Mouse (Mus musculus) lung, embryonic 14.5 days (tissue): Measurements from ENCODE around the gene Ube2q2. TPM values are rescaled to one million over a fixed set of nuclear protein-coding genes. Genes with fewer than 3 reads are reported as not detected.

Experiments used
- ATAC-seq: fragments of 200-750 bp; cut with Nextera tagmentation; 2 replicates; pipeline ENCODE4 v1.8.0; 2017; ENCODE audit warnings: mild to moderate bottlenecking, moderate TSS enrichment, moderate library complexity; ENCODE audit not compliant: insufficient read depth
- DNase-seq: peaks from one replicate; pipeline ENCODE4 v3.0.0-alpha.2; 2015
- H3K27ac ChIP-seq: fragments of 300-500 bp; sonication (generic); 2 replicates; pipeline ENCODE4 v1.5.1; 2014; ENCODE audit warnings: low read depth, mild to moderate bottlenecking, moderate library complexity
- H3K27me3 ChIP-seq: fragments of 300-500 bp; sonication (generic); 2 replicates; pipeline ENCODE4 v1.6.1; 2014; ENCODE audit warnings: low read length, control low read depth; ENCODE audit not compliant: insufficient read depth
- H3K36me3 ChIP-seq: fragments of 300-500 bp; sonication (generic); 2 replicates; pipeline ENCODE4 v1.6.1; 2014; ENCODE audit warnings: control low read depth; ENCODE audit not compliant: insufficient read depth
- H3K4me1 ChIP-seq: fragments of 300-500 bp; sonication (generic); 2 replicates; pipeline ENCODE4 v1.6.1; 2014; ENCODE audit warnings: antibody characterized with exemption, control low read depth; ENCODE audit not compliant: insufficient read depth
- H3K4me2 ChIP-seq: fragments of 300-500 bp; sonication (generic); 2 replicates; pipeline ENCODE4 v1.6.1; 2014; ENCODE audit warnings: mild to moderate bottlenecking
- H3K4me3 ChIP-seq: fragments of 300-500 bp; sonication (generic); 2 replicates; pipeline ENCODE4 v1.5.1; 2014; ENCODE audit warnings: low read depth, low read length
- H3K9ac ChIP-seq: fragments of 300-500 bp; sonication (generic); 2 replicates; pipeline ENCODE4 v1.6.1; 2014
- H3K9me3 ChIP-seq: fragments of 300-500 bp; sonication (generic); 2 replicates; pipeline ENCODE4 v1.6.1; 2016; ENCODE audit warnings: low read depth, low read length, control low read depth
- CTCF ChIP-seq: IDR thresholded peaks from 2 replicates; pipeline ENCODE4 v1.5.1; 2016; ENCODE audit warnings: antibody characterized with exemption, low read depth
- WGBS: fragments of 180-500 bp; shearing (Covaris S2); extraction: QIAGEN DNeasy Blood & Tissue Kit; methylation state at CpG from one replicate; pipeline ENCODE4 v1.1.7; 2014; 5-methylcytosine and 5-hydroxymethylcytosine counted together
- polyA plus RNA-seq: library from polyadenylated mRNA; unstranded; fragments of >200 nt; fragmentation: Nextera tagmentation; extraction: Ambion mirVana; gene quantifications from 2 replicates; pipeline ENCODE4 v1.2.1, GENCODE M21; 2014

Ube2q2 gene
- polyA plus RNA-seq, 1 experiment from 2014 or later, result 42.7 TPM

DNA sequence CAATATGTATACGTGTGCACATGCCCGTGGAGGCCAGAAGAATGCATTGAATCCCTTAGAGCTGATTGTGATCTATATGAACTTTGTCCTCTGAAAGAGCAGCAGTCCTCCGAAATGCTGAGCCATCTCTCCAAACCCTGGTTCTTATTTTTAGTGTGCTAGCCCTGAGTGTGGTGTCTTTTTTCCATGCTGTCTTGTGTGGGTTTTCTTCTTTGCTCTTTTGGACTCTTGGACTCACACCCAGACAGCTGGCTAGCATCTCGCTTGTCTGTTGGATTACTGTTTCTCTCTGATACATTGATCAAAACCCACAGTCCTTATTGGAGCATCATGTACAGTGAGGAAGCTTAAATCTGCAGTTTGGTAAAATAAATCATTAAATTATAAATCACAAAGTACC is 63.0 kb downstream of the Ube2q2 start:
- Histone ChIP-seq H3K9me3 (no peaks in the 10 kb centered on the region), H3K27me3 (no peaks in the 10 kb centered on the region), H3K9ac (no peak overlapping the region), H3K4me1 (peaks cover 7% of the 10 kb centered on the region), H3K36me3 (peaks cover 32% of the 10 kb centered on the region), H3K4me2 (no peak overlapping the region), H3K27ac (no peak overlapping the region), H3K4me3 (no peak overlapping the region)
- ATAC-seq (no peak), DNase-seq (no peak)
- TF ChIP-seq CTCF, result no peak
- whole genome bisulfite sequencing, result 62% methylated on average over 4 of the region's 4 CpGs

- ATAC-seq, result no peak
- no peak overlapping the region for H3K4me2 ChIP-seq
- H3K4me3 ChIP-seq, result no peak overlapping the region
- no peaks in the 10 kb centered on the region for H3K27me3 ChIP-seq
- peaks cover 7% of the 10 kb centered on the region for H3K4me1 ChIP-seq
- no peak overlapping the region for H3K27ac ChIP-seq
- H3K36me3 ChIP-seq, result peaks cover 49% of the 10 kb centered on the region
- WGBS, result 95% methylated on average over 1 of the region's 1 CpGs
- DNase-seq, result no peak
- no peak for TF ChIP-seq CTCF
- H3K9ac ChIP-seq, result no peak overlapping the region
- no peaks in the 10 kb centered on the region for H3K9me3 ChIP-seq
These were observed 64.7 kb downstream of the Ube2q2 start for GRCm38 (mm10) chr9:55213396-55213795.

GRCm38 (mm10) chr9:55215056-55215455 is 66.4 kb downstream of the Ube2q2 start:
- Histone ChIP-seq H3K9me3 (no peaks in the 10 kb centered on the region), H3K36me3 (peaks cover 65% of the 10 kb centered on the region), H3K27me3 (no peaks in the 10 kb centered on the region), H3K4me1 (peaks cover 2% of the 10 kb centered on the region), H3K27ac (no peak overlapping the region), H3K9ac (no peak overlapping the region), H3K4me2 (no peak overlapping the region), H3K4me3 (no peak overlapping the region)
- no peak for TF ChIP-seq CTCF
- ATAC-seq (no peak), DNase-seq (no peak)
- WGBS, result 72% methylated on average over 3 of the region's 3 CpGs

GRCm38 (mm10) chr9:55215648-55216047 is 67.0 kb downstream of the Ube2q2 start:
- Histone ChIP-seq H3K9ac (no peak overlapping the region), H3K4me3 (no peak overlapping the region), H3K27ac (no peak overlapping the region), H3K4me1 (no peaks in the 10 kb centered on the region), H3K27me3 (no peaks in the 10 kb centered on the region), H3K4me2 (no peak overlapping the region), H3K36me3 (peaks cover 71% of the 10 kb centered on the region), H3K9me3 (no peaks in the 10 kb centered on the region)
- TF ChIP-seq CTCF, result no peak
- WGBS, result 76% methylated on average over 3 of the region's 3 CpGs
- no peak for DNase-seq
- ATAC-seq, result no peak

GRCm38 (mm10) chr9:55216078-55216477 is 67.4 kb downstream of the Ube2q2 start:
- Histone ChIP-seq H3K36me3 (peaks cover 75% of the 10 kb centered on the region), H3K27me3 (no peaks in the 10 kb centered on the region), H3K4me1 (no peaks in the 10 kb centered on the region), H3K9ac (no peak overlapping the region), H3K9me3 (no peaks in the 10 kb centered on the region), H3K27ac (no peak overlapping the region), H3K4me3 (no peak overlapping the region), H3K4me2 (no peak overlapping the region)
- WGBS, result 81% methylated on average over 2 of the region's 2 CpGs
- TF ChIP-seq CTCF, result no peak
- no peak for ATAC-seq
- DNase-seq, result no peak

DNA sequence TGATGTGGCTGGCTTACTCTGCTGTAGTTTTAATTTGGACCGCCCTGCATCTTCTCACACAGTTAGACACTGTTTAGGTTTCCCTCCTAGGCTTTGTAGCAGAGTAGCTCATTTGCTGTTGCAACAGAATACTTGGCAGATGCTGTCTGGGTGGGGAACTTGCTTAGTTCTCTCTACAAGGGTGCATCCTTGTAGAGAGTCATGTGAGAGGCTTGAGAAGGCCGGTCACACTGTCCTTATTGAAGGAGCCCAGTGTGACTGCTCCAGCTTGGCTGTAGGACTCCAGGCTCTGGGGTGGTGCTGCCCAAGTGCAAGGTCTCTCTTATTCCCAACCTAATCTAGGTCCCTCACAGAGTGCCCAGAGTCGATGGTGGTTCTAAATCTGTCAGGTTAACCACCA is 68.7 kb downstream of the Ube2q2 start:
- Histone ChIP-seq H3K4me2 (no peak overlapping the region), H3K27ac (no peak overlapping the region), H3K27me3 (no peaks in the 10 kb centered on the region), H3K4me1 (no peaks in the 10 kb centered on the region), H3K4me3 (no peak overlapping the region), H3K36me3 (peaks cover 88% of the 10 kb centered on the region), H3K9ac (no peak overlapping the region), H3K9me3 (no peaks in the 10 kb centered on the region)
- TF ChIP-seq CTCF, result no peak
- ATAC-seq (no peak), DNase-seq (no peak)
- WGBS, result 87% methylated on average over 3 of the region's 3 CpGs

DNA sequence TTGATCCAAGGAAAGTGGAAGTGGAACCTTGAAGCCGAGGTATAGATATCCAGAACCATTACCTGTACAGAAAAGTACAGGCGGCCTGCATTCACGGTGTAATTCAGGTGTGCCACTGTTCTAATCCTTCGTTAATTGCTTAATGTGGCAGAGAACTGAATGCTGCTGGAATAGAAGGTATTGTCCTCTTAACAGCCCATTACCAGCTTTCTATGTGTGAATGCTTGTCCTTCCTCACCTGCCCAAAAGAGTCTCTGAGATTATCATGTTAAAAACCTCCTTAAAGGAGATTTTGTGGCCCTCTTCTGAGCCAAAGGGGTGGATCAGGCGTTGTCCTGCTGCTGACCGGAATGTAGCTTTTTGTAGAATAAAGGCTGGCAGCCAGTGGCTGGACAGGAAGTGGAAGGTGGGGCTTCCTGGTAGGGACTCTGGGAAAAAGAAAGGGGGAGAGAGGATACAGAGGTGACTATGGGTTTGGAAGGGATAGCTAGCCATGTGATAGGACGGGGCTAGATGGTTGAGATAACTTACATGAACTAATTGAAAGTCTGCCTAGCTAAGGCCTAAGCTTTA is 76.6 kb downstream of the Ube2q2 start:
- no peak overlapping the region for H3K4me2 ChIP-seq
- peaks cover 52% of the 10 kb centered on the region for H3K36me3 ChIP-seq
- H3K27me3 ChIP-seq, result no peaks in the 10 kb centered on the region
- H3K27ac ChIP-seq, result no peak overlapping the region
- no peaks in the 10 kb centered on the region for H3K4me1 ChIP-seq
- no peak for TF ChIP-seq CTCF
- H3K9me3 ChIP-seq, result no peaks in the 10 kb centered on the region
- 79% methylated on average over 7 of the region's 7 CpGs for WGBS
- ATAC-seq, result no peak
- no peak overlapping the region for H3K9ac ChIP-seq
- DNase-seq, result no peak
- H3K4me3 ChIP-seq, result no peak overlapping the region

DNA sequence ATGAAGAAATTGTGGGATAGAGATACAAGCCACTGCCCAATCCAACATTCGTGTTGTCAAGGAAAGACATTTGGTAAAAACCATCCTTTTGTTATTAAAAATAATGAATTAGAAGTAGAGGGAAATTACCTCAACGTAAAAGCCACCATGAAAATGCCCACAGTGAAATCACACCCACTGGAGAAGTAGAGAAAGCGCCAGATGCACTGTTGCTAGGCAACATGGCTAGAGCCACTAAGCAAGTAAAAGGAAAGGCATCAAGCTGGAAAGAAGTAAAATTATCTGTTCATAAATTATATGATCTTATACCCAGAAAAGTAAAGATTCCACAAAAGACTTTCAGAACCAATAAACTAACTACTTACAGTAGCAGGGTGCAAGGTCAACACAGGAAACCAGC is 77.6 kb downstream of the Ube2q2 start:
- Histone ChIP-seq H3K4me3 (no peak overlapping the region), H3K36me3 (peaks cover 42% of the 10 kb centered on the region), H3K27ac (no peak overlapping the region), H3K4me1 (no peaks in the 10 kb centered on the region), H3K4me2 (no peak overlapping the region), H3K27me3 (no peaks in the 10 kb centered on the region), H3K9me3 (no peaks in the 10 kb centered on the region), H3K9ac (no peak overlapping the region)
- DNase-seq (no peak), ATAC-seq (no peak)
- 91% methylated on average over 3 of the region's 3 CpGs for WGBS
- TF ChIP-seq CTCF, result no peak
